Mouse (Mus musculus): ENCODE results near the gene Gabbr2. TPM values are rescaled to one million over a fixed set of nuclear protein-coding genes. Genes with fewer than 3 reads are reported as not detected.

The Gabbr2 gene
- polyA plus RNA-seq, 1 experiment from 2014 or later: 0.04 TPM

GRCm38 (mm10) chr4:46620946-46621345 lies 370.7 kb downstream of the Gabbr2 start:
- H3K27ac ChIP-seq (replicated peaks): no peak overlapping the region
- H3K9ac ChIP-seq (ENCODE audit: low read length): no peak overlapping the region
- H3K36me3 ChIP-seq (ENCODE audit: control insufficient read depth, insufficient read depth, low read length): no peaks in the 10 kb centered on the region
- H3K4me3 ChIP-seq (ENCODE audit: low read depth, low read length): no peak overlapping the region
- no peak overlapping the region for H3K4me2 ChIP-seq (replicated peaks; ENCODE audit: low read depth)
- H3K9me3 ChIP-seq (ENCODE audit: control insufficient read depth, low read length): no peaks in the 10 kb centered on the region
- WGBS: 75% methylated on average over 8 of the region's 8 CpGs
- DNase-seq (ENCODE audit: low spot score) (no peak), ATAC-seq (ENCODE audit: low FRiP score, low TSS enrichment) (no peak)
- H3K4me1 ChIP-seq (replicated peaks; ENCODE audit: control insufficient read depth, insufficient read depth): no peaks in the 10 kb centered on the region
- H3K27me3 ChIP-seq (ENCODE audit: control insufficient read depth, insufficient read depth, low read length): no peaks in the 10 kb centered on the region
- TF ChIP-seq CTCF (IDR thresholded peaks at IDR 0.05; ENCODE audit: low read depth): no peak
- TF ChIP-seq EP300 (optimal IDR thresholded peaks at IDR 0.05): no peak

DNA sequence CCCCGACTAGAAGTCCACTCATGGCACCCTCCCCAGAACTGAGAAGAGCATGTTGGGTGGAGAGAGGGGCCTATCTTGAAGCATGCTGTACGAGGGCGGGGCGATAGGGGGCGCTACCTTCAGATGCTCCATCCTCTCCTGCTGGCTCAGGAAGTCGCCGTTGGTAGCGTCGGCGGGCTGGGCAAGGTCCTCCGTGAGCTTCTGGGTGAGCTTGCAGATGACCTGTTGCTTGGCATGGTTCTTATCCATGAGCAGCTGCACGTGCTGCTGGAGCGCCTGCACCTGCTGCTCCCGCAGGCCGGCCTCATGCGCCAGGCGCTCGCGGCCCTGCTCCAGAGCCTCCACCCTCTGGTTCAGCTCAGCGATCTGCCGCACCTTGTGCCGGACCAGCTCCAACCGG lies 371.3 kb downstream of the Gabbr2 start:
- Histone ChIP-seq H3K9ac (ENCODE audit: low read length) (no peak overlapping the region), H3K27ac (replicated peaks) (no peak overlapping the region), H3K4me1 (replicated peaks; ENCODE audit: control insufficient read depth, insufficient read depth) (no peaks in the 10 kb centered on the region), H3K9me3 (ENCODE audit: control insufficient read depth, low read length) (no peaks in the 10 kb centered on the region), H3K36me3 (ENCODE audit: control insufficient read depth, insufficient read depth, low read length) (no peaks in the 10 kb centered on the region), H3K4me2 (replicated peaks; ENCODE audit: low read depth) (no peak overlapping the region), H3K4me3 (ENCODE audit: low read depth, low read length) (no peak overlapping the region), H3K27me3 (ENCODE audit: control insufficient read depth, insufficient read depth, low read length) (no peaks in the 10 kb centered on the region)
- 13% methylated on average over 22 of the region's 23 CpGs for WGBS
- TF ChIP-seq CTCF (IDR thresholded peaks at IDR 0.05; ENCODE audit: low read depth) (peak; percentile 65), EP300 (optimal IDR thresholded peaks at IDR 0.05) (no peak)
- ATAC-seq (ENCODE audit: low FRiP score, low TSS enrichment) (peak; percentile 58), DNase-seq (ENCODE audit: low spot score) (peak; percentile 64)

GRCm38 (mm10) chr4:46618196-46618817 lies 373.4 kb downstream of the Gabbr2 start:
- no peak overlapping the region for H3K4me3 ChIP-seq (ENCODE audit: low read depth, low read length)
- DNase-seq (ENCODE audit: low spot score) (peak; percentile 41), ATAC-seq (ENCODE audit: low FRiP score, low TSS enrichment) (no peak)
- no peaks in the 10 kb centered on the region for H3K9me3 ChIP-seq (ENCODE audit: control insufficient read depth, low read length)
- H3K27ac ChIP-seq (replicated peaks): no peak overlapping the region
- no peak overlapping the region for H3K4me2 ChIP-seq (replicated peaks; ENCODE audit: low read depth)
- 64% methylated on average over 11 of the region's 11 CpGs for WGBS
- H3K9ac ChIP-seq (ENCODE audit: low read length): no peak overlapping the region
- no peaks in the 10 kb centered on the region for H3K27me3 ChIP-seq (ENCODE audit: control insufficient read depth, insufficient read depth, low read length)
- TF ChIP-seq CTCF (IDR thresholded peaks at IDR 0.05; ENCODE audit: low read depth) (peak; percentile 49), EP300 (optimal IDR thresholded peaks at IDR 0.05) (no peak)
- no peaks in the 10 kb centered on the region for H3K36me3 ChIP-seq (ENCODE audit: control insufficient read depth, insufficient read depth, low read length)
- no peaks in the 10 kb centered on the region for H3K4me1 ChIP-seq (replicated peaks; ENCODE audit: control insufficient read depth, insufficient read depth)

GRCm38 (mm10) chr4:46617408-46617807 lies 374.3 kb downstream of the Gabbr2 start:
- no peaks in the 10 kb centered on the region for H3K36me3 ChIP-seq (ENCODE audit: control insufficient read depth, insufficient read depth, low read length)
- 63% methylated on average over 6 of the region's 6 CpGs for WGBS
- no peaks in the 10 kb centered on the region for H3K4me1 ChIP-seq (replicated peaks; ENCODE audit: control insufficient read depth, insufficient read depth)
- no peak overlapping the region for H3K4me3 ChIP-seq (ENCODE audit: low read depth, low read length)
- no peaks in the 10 kb centered on the region for H3K27me3 ChIP-seq (ENCODE audit: control insufficient read depth, insufficient read depth, low read length)
- no peaks in the 10 kb centered on the region for H3K9me3 ChIP-seq (ENCODE audit: control insufficient read depth, low read length)
- H3K4me2 ChIP-seq (replicated peaks; ENCODE audit: low read depth): no peak overlapping the region
- no peak overlapping the region for H3K9ac ChIP-seq (ENCODE audit: low read length)
- ATAC-seq (ENCODE audit: low FRiP score, low TSS enrichment): peak; percentile 33; the same call in 1 of the 2 replicates
- no peak overlapping the region for H3K27ac ChIP-seq (replicated peaks)
- peak; percentile 23 for TF ChIP-seq EP300 (optimal IDR thresholded peaks at IDR 0.05)
- TF ChIP-seq CTCF (IDR thresholded peaks at IDR 0.05; ENCODE audit: low read depth): peak; percentile 65
- no peak for DNase-seq (ENCODE audit: low spot score)

- no peak for DNase-seq (ENCODE audit: low spot score)
- H3K4me3 ChIP-seq (ENCODE audit: low read depth, low read length): no peak overlapping the region
- WGBS: 64% methylated on average over 9 of the region's 9 CpGs
Measured at GRCm38 (mm10) chr4:46614641-46615040, 377.0 kb downstream of the Gabbr2 start.

GRCm38 (mm10) chr4:46613618-46614017 lies 378.1 kb downstream of the Gabbr2 start:
- TF ChIP-seq EP300 (optimal IDR thresholded peaks at IDR 0.05) (no peak), CTCF (IDR thresholded peaks at IDR 0.05; ENCODE audit: low read depth) (no peak)

More at GRCm38 (mm10) chr4:46614641-46615040, 377.0 kb downstream of the Gabbr2 start:
- Histone ChIP-seq H3K9ac (ENCODE audit: low read length) (no peak overlapping the region), H3K36me3 (ENCODE audit: control insufficient read depth, insufficient read depth, low read length) (no peaks in the 10 kb centered on the region), H3K4me2 (replicated peaks; ENCODE audit: low read depth) (no peak overlapping the region), H3K9me3 (ENCODE audit: control insufficient read depth, low read length) (no peaks in the 10 kb centered on the region), H3K27me3 (ENCODE audit: control insufficient read depth, insufficient read depth, low read length) (no peaks in the 10 kb centered on the region), H3K4me1 (replicated peaks; ENCODE audit: control insufficient read depth, insufficient read depth) (no peaks in the 10 kb centered on the region), H3K27ac (replicated peaks) (no peak overlapping the region)
- ATAC-seq (ENCODE audit: low FRiP score, low TSS enrichment): no peak
- no peak for TF ChIP-seq CTCF (IDR thresholded peaks at IDR 0.05; ENCODE audit: low read depth)
- no peak for TF ChIP-seq EP300 (optimal IDR thresholded peaks at IDR 0.05)

More at GRCm38 (mm10) chr4:46613618-46614017, 378.1 kb downstream of the Gabbr2 start:
- H3K27me3 ChIP-seq (ENCODE audit: control insufficient read depth, insufficient read depth, low read length): no peaks in the 10 kb centered on the region
- no peak overlapping the region for H3K4me2 ChIP-seq (replicated peaks; ENCODE audit: low read depth)
- ATAC-seq (ENCODE audit: low FRiP score, low TSS enrichment): no peak
- no peaks in the 10 kb centered on the region for H3K4me1 ChIP-seq (replicated peaks; ENCODE audit: control insufficient read depth, insufficient read depth)
- WGBS: 73% methylated on average over 12 of the region's 12 CpGs
- no peak for DNase-seq (ENCODE audit: low spot score)
- no peaks in the 10 kb centered on the region for H3K9me3 ChIP-seq (ENCODE audit: control insufficient read depth, low read length)
- H3K27ac ChIP-seq (replicated peaks): no peak overlapping the region
- no peak overlapping the region for H3K9ac ChIP-seq (ENCODE audit: low read length)
- H3K36me3 ChIP-seq (ENCODE audit: control insufficient read depth, insufficient read depth, low read length): no peaks in the 10 kb centered on the region
- H3K4me3 ChIP-seq (ENCODE audit: low read depth, low read length): no peak overlapping the region

Other genes starting within 250 kb of the Gabbr2 start
- 3.7 and 4.6 TPM in 2 replicates for gene Anks6, start 65.6 kb upstream of the Gabbr2 start, polyA plus RNA-seq (2015; fragmentation: Nextera tagmentation; extraction: Ambion mirVana)
- gene Galnt12, start 100.0 kb upstream of the Gabbr2 start, polyA plus RNA-seq (2015; fragmentation: Nextera tagmentation; extraction: Ambion mirVana): 57.9 and 59.9 TPM in 2 replicates
- gene Col15a1, start 216.3 kb upstream of the Gabbr2 start, polyA plus RNA-seq (2015; fragmentation: Nextera tagmentation; extraction: Ambion mirVana): 25.0 and 28.6 TPM in 2 replicates

Measured in stomach, postnatal 0 days (tissue).